Mouse (Mus musculus) stomach, postnatal 0 days (tissue): ENCODE results near the gene Dcaf12.

Experiments
- CTCF ChIP-seq: IDR thresholded peaks from 2 replicates; pipeline ENCODE4 v1.5.1; 2016; ENCODE audit warnings: antibody characterized with exemption, low read depth, mild to moderate bottlenecking, moderate library complexity
- EP300 ChIP-seq: optimal IDR thresholded peaks from 2 replicates; pipeline ENCODE3; 2016; ENCODE audit warnings: antibody characterized with exemption

DNA sequence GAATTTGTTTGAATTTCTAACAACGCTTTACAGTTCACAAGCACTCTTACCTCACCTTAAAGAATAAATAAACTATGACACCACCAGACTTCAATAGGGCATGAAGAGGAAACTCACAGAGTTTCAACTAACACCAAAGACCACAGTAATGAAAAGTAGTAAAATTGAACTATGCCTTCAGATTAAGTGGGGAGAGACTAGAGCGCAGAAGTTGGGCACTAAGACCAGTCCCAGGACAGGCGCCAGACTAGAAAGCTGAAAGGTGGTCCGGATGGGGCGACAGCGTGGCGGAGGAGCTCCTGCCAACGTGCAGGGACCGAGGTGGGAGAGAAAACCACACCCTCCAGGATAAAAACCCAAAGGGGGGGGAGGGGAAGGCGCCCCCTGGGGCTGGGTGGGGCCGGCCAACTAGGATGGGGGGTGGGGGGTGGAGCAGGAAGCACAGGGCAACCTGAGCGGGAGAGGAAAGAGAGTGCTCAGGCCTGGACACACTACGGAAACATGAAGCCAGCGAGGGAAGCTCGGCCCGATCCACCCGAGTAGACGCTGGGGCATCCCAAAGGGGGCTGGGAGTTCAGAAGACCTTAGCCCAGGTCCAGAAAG, 40.2 kb downstream of the Dcaf12 start:
- TF ChIP-seq CTCF (no peak), EP300 (no peak)
